Comparison of ENCODE assay signal across 17 mouse cellular contexts in genomic region chr13:108824638-108825310, GRCm38 (mm10).
DNase-seq lines count a peak whose midpoint lies in the region; ATAC-seq lines count a peak whose summit lies in the region.
"Had no signal": no experiment of that assay in that cellular context is flagged by ENCODE, and none has a peak within 500 bp of the region (broad histone marks: within the 10 kb centered on the region; RNA-seq: fewer than 3 reads in every experiment).

No protein-coding gene starts in this region.

- no peak for ATAC-seq in kidney, embryonic 14.5 days (ENCODE audit: low FRiP score, low TSS enrichment)
- ATAC-seq in intestine, embryonic 16.5 days, result no peak
- ATAC-seq: forebrain, embryonic 13.5 days; midbrain, embryonic 13.5 days had no signal

- 92% methylated on average over 8 of the region's 8 CpGs for WGBS in kidney, embryonic 14.5 days
- 92% methylated on average over 8 of the region's 8 CpGs for WGBS in intestine, embryonic 16.5 days

- no peak overlapping the region for H3K27ac ChIP-seq in kidney, embryonic 14.5 days (ENCODE audit: low read depth, low read length)
- no peak overlapping the region for H3K27ac ChIP-seq in intestine, embryonic 16.5 days (ENCODE audit: low read length)
- H3K27ac ChIP-seq: forebrain, embryonic 13.5 days; midbrain, embryonic 13.5 days had no signal

- intact Hi-C loops in left cerebral cortex, postnatal 4 days (cut with DNase I), result no loop called here

- no peaks in the 10 kb centered on the region for H3K4me1 ChIP-seq in kidney, embryonic 14.5 days (ENCODE audit: control insufficient read depth, insufficient read depth, low read length)
- no peaks in the 10 kb centered on the region for H3K4me1 ChIP-seq in intestine, embryonic 16.5 days (ENCODE audit: control insufficient read depth, insufficient read depth, low read length)
- H3K4me1 ChIP-seq: forebrain, embryonic 13.5 days; midbrain, embryonic 13.5 days had no signal

- H3K9me3 ChIP-seq in kidney, embryonic 14.5 days (ENCODE audit: control insufficient read depth, low read length), result no peaks in the 10 kb centered on the region
- no peaks in the 10 kb centered on the region for H3K9me3 ChIP-seq in intestine, embryonic 16.5 days (ENCODE audit: control insufficient read depth, low read length)
- H3K9me3 ChIP-seq: forebrain, embryonic 13.5 days; G1E; midbrain, embryonic 13.5 days had no signal

- no peak overlapping the region for H3K4me3 ChIP-seq in kidney, embryonic 14.5 days (ENCODE audit: low read length)
- no peak overlapping the region for H3K4me3 ChIP-seq in intestine, embryonic 16.5 days (ENCODE audit: low read length)
- H3K4me3 ChIP-seq: forebrain, embryonic 13.5 days; midbrain, embryonic 13.5 days had no signal

- no peaks in the 10 kb centered on the region for H3K27me3 ChIP-seq in kidney, embryonic 14.5 days (ENCODE audit: control insufficient read depth, insufficient read depth, low read length)
- H3K27me3 ChIP-seq in intestine, embryonic 16.5 days (replicated peaks; ENCODE audit: control insufficient read depth, insufficient read depth, low read length), result no peaks in the 10 kb centered on the region
- H3K27me3 ChIP-seq: forebrain, embryonic 13.5 days; midbrain, embryonic 13.5 days had no signal

- H3K36me3 ChIP-seq in kidney, embryonic 14.5 days (ENCODE audit: control insufficient read depth, insufficient read depth, low read length), result no peaks in the 10 kb centered on the region
- H3K36me3 ChIP-seq in intestine, embryonic 16.5 days (ENCODE audit: control insufficient read depth, insufficient read depth, low read length), result no peaks in the 10 kb centered on the region
- H3K36me3 ChIP-seq: G1E; midbrain, embryonic 13.5 days had no signal

- peak; percentile 16 for DNase-seq in kidney, adult 11 months
- peak; percentile 92 for DNase-seq in left cerebral cortex, postnatal 4 days
- no peak for DNase-seq in left cerebral cortex, adult 11 months (ENCODE audit: low spot score)
- DNase-seq in cerebellum, adult 11-12 months, result peak; percentile 84
- peak; percentile 98 to 99 for DNase-seq in cerebellum, postnatal 10 days
- DNase-seq in lung, postnatal 25 days (ENCODE audit: low spot score), result no peak
- DNase-seq: embryo, embryonic 11 days; gastrocnemius, postnatal 14 days; heart, postnatal 10 days; lung, embryonic 14.5 days; thymus, postnatal 14 days had no signal

- no peak overlapping the region for H3K9ac ChIP-seq in kidney, embryonic 14.5 days (ENCODE audit: low read depth, low read length)
- H3K9ac ChIP-seq in intestine, embryonic 16.5 days (ENCODE audit: low read depth, low read length), result no peak overlapping the region
- H3K9ac ChIP-seq: forebrain, embryonic 13.5 days; lung, embryonic 14.5 days; midbrain, embryonic 13.5 days had no signal

- no peak overlapping the region for H3K4me2 ChIP-seq in kidney, embryonic 14.5 days (replicated peaks; ENCODE audit: low read depth, low read length)
- H3K4me2 ChIP-seq in intestine, embryonic 16.5 days (ENCODE audit: low read depth, low read length), result no peak overlapping the region
- H3K4me2 ChIP-seq: forebrain, embryonic 13.5 days; liver, embryonic 11.5 days; lung, embryonic 14.5 days; midbrain, embryonic 13.5 days had no signal

Comparison
In these comparisons a context has a peak if more than half of its experiments do, and no peak if none do; other contexts are left out.
1. DNase-seq: peak in kidney, adult 11 months (single experiment), left cerebral cortex, postnatal 4 days (single experiment), cerebellum, adult 11-12 months (single experiment) and cerebellum, postnatal 10 days (2 of 2); none in left cerebral cortex, adult 11 months (single experiment) and lung, postnatal 25 days (single experiment).